Mouse (Mus musculus): ENCODE measurements at regions not wholly inside any gene's neighbourhood (a gene's known extent, or its start where the extent isn't known, plus 50 kb on each side); places are given as distances from the start of the nearest gene placed in this dataset.

DNA sequence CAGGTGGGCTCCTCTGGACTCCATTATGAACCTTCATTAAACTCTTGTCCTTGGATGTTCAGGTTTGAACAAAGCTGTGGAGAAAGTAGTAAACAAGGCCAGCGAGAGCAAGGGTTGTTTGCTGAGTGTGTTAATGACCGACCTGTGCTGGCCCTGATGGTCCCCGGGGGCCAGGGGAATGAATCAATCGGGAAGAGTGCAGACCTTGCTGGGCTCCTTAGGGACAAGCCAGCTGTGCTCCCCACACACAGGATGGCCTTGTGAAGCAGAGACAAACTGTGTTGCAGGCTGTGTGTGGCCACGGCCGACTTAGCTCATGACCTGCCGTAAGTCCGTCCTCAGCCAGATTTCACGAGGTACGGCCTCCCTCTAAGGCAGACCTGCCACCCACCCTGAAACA lies 212.1 kb downstream of the Cyp26b1 start:
- no peak overlapping the region for H3K9ac ChIP-seq (ENCODE audit: control insufficient read depth, low read depth, low read length, poor library complexity, severe bottlenecking)
- H3K4me3 ChIP-seq (ENCODE audit: control insufficient read depth in 1 of 2, insufficient read depth in 1 of 2, low read depth in 2 of 2, low read length in 2 of 2), result no peak overlapping the region
- DNase-seq (ENCODE audit: low read depth, low spot score), result no peak
- no peaks in the 10 kb centered on the region for H3K4me1 ChIP-seq (ENCODE audit: control insufficient read depth in 1 of 2, insufficient read depth in 2 of 2, low read length in 2 of 2)
- TF ChIP-seq CTCF (IDR thresholded peaks at IDR 0.05 in 2 of 3, conservative IDR thresholded peaks at IDR 0.05 in 1 of 3; ENCODE audit: control insufficient read depth in 1 of 3, insufficient read depth in 1 of 3, low read depth in 2 of 3, low read length in 3 of 3, poor library complexity in 1 of 3, severe bottlenecking in 1 of 3) (no peak), MAFK (IDR thresholded peaks at IDR 0.05; ENCODE audit: borderline replicate concordance, low read depth, low read length) (no peak), USF1 (IDR thresholded peaks at IDR 0.05; ENCODE audit: low read depth, low read length) (no peak), POLR2A (IDR thresholded peaks at IDR 0.05; ENCODE audit: control insufficient read depth in 1 of 2, insufficient read depth in 1 of 2, low read depth in 1 of 2, low read length in 2 of 2, poor library complexity in 1 of 2) (no peak), TBP (IDR thresholded peaks at IDR 0.05; ENCODE audit: low read depth, low read length) (no peak), NRF1 (IDR thresholded peaks at IDR 0.05; ENCODE audit: insufficient read depth, low read depth, low read length, poor library complexity, severe bottlenecking) (no peak), MXI1 (IDR thresholded peaks at IDR 0.05; ENCODE audit: low read depth, low read length) (no peak), CHD2 (IDR thresholded peaks at IDR 0.05; ENCODE audit: low read length) (no peak), RAD21 (IDR thresholded peaks at IDR 0.05; ENCODE audit: low read depth, low read length) (no peak), MAX (IDR thresholded peaks at IDR 0.05; ENCODE audit: low read length) (no peak)
- H3K9me3 ChIP-seq (replicated peaks; ENCODE audit: insufficient read depth, low read length), result no peaks in the 10 kb centered on the region
- no peaks in the 10 kb centered on the region for H3K27me3 ChIP-seq (ENCODE audit: control insufficient read depth in 1 of 2, insufficient read depth in 2 of 2, low read length in 2 of 2)
- no peak overlapping the region for H3K27ac ChIP-seq (ENCODE audit: control insufficient read depth, low read depth, low read length)
- H3K79me2 ChIP-seq (ENCODE audit: control insufficient read depth, insufficient read depth, low read length, poor library complexity), result no peaks in the 10 kb centered on the region
- no peaks in the 10 kb centered on the region for H3K36me3 ChIP-seq (ENCODE audit: control insufficient read depth in 1 of 2, insufficient read depth in 2 of 2, low read length in 2 of 2)

DNA sequence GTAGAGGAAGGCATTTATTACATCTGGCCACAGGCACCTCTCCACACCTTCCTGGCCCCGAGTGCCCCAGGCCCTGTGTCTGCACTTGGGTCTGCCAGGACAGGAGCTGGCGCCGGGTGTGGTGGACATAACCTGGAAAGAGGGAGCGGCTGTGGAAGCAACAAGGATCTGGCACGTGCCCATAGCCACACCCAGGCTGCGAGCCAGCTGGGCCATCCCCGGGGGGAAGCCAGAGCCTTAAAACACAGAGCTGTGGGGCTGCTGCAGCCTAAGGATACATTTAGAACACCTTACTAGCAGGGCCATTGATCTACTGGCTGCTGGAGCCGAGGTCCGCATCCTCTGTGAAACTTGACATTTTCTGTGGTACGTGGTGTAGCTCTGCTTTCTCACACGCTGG lies 217.0 kb downstream of the Cyp26b1 start:
- DNase-seq (ENCODE audit: low read depth, low spot score), result no peak
- Histone ChIP-seq H3K4me1 (ENCODE audit: control insufficient read depth in 1 of 2, insufficient read depth in 2 of 2, low read length in 2 of 2) (no peaks in the 10 kb centered on the region), H3K4me3 (ENCODE audit: control insufficient read depth in 1 of 2, insufficient read depth in 1 of 2, low read depth in 2 of 2, low read length in 2 of 2) (no peak overlapping the region), H3K9me3 (replicated peaks; ENCODE audit: insufficient read depth, low read length) (no peaks in the 10 kb centered on the region), H3K27me3 (ENCODE audit: control insufficient read depth in 1 of 2, insufficient read depth in 2 of 2, low read length in 2 of 2) (no peaks in the 10 kb centered on the region), H3K36me3 (ENCODE audit: control insufficient read depth in 1 of 2, insufficient read depth in 2 of 2, low read length in 2 of 2) (no peaks in the 10 kb centered on the region), H3K79me2 (ENCODE audit: control insufficient read depth, insufficient read depth, low read length, poor library complexity) (no peaks in the 10 kb centered on the region), H3K27ac (ENCODE audit: control insufficient read depth, low read depth, low read length) (no peak overlapping the region), H3K9ac (ENCODE audit: control insufficient read depth, low read depth, low read length, poor library complexity, severe bottlenecking) (no peak overlapping the region)
- TF ChIP-seq NRF1 (IDR thresholded peaks at IDR 0.05; ENCODE audit: insufficient read depth, low read depth, low read length, poor library complexity, severe bottlenecking) (no peak), MXI1 (IDR thresholded peaks at IDR 0.05; ENCODE audit: low read depth, low read length) (no peak)

DNA sequence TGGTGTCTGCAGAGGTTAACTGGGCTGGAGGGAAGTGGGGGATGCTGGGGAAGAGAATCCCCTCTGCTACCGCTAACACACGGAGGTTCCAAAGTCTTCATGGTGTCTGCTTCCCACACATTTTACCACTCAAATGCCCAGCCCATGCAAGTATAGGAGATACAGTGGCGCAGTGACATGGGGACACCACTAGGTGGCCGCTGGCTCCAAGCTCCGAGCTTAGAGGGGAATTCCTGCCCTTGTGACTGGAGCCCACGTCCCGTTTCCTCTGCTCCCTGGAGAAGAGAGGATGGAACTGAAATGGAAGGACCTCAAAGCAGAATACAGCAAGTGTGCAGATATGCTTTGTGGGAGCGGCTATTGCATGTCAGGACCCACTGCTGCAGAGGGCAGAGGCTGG lies 218.2 kb downstream of the Cyp26b1 start:
- DNase-seq (ENCODE audit: low read depth, low spot score), result peak; percentile 38
- TF ChIP-seq ZMIZ1 (IDR thresholded peaks at IDR 0.05; ENCODE audit: low read depth, low read length) (no peak), ETS1 (IDR thresholded peaks at IDR 0.05; ENCODE audit: low read depth, low read length) (no peak), MYB (IDR thresholded peaks at IDR 0.05; ENCODE audit: low read depth, low read length) (no peak), CTCF (IDR thresholded peaks at IDR 0.05 in 2 of 3, conservative IDR thresholded peaks at IDR 0.05 in 1 of 3; ENCODE audit: control insufficient read depth in 1 of 3, insufficient read depth in 1 of 3, low read depth in 2 of 3, low read length in 3 of 3, poor library complexity in 1 of 3, severe bottlenecking in 1 of 3) (peak; percentile 69 to 80 (median 76)), ZKSCAN1 (IDR thresholded peaks at IDR 0.05; ENCODE audit: low read depth, low read length) (no peak), RAD21 (IDR thresholded peaks at IDR 0.05; ENCODE audit: low read depth, low read length) (peak; percentile 54), NRF1 (IDR thresholded peaks at IDR 0.05; ENCODE audit: insufficient read depth, low read depth, low read length, poor library complexity, severe bottlenecking) (no peak), TCF12 (IDR thresholded peaks at IDR 0.05; ENCODE audit: low read depth, low read length) (no peak), SMC3 (IDR thresholded peaks at IDR 0.05; ENCODE audit: low read depth, low read length) (peak; percentile 70), KAT2A (conservative IDR thresholded peaks at IDR 0.05; ENCODE audit: low read depth, low read length) (no peak), ELF1 (IDR thresholded peaks at IDR 0.05; ENCODE audit: low read depth, low read length) (no peak), USF1 (IDR thresholded peaks at IDR 0.05; ENCODE audit: low read depth, low read length) (no peak), MXI1 (IDR thresholded peaks at IDR 0.05; ENCODE audit: low read depth, low read length) (no peak), POLR2A (IDR thresholded peaks at IDR 0.05; ENCODE audit: control insufficient read depth in 1 of 2, insufficient read depth in 1 of 2, low read depth in 1 of 2, low read length in 2 of 2, poor library complexity in 1 of 2) (no peak), NELFE (IDR thresholded peaks at IDR 0.05; ENCODE audit: low read depth, low read length) (no peak), POLR2AphosphoS5 (IDR thresholded peaks at IDR 0.05; ENCODE audit: borderline replicate concordance, low read depth, low read length) (no peak)
- no peaks in the 10 kb centered on the region for H3K9me3 ChIP-seq (replicated peaks; ENCODE audit: insufficient read depth, low read length)
- H3K27ac ChIP-seq (ENCODE audit: control insufficient read depth, low read depth, low read length), result no peak overlapping the region
- H3K79me2 ChIP-seq (ENCODE audit: control insufficient read depth, insufficient read depth, low read length, poor library complexity), result no peaks in the 10 kb centered on the region
- H3K4me3 ChIP-seq (ENCODE audit: control insufficient read depth in 1 of 2, insufficient read depth in 1 of 2, low read depth in 2 of 2, low read length in 2 of 2), result no peak overlapping the region
- H3K4me1 ChIP-seq (ENCODE audit: control insufficient read depth in 1 of 2, insufficient read depth in 2 of 2, low read length in 2 of 2), result no peaks in the 10 kb centered on the region
- no peak overlapping the region for H3K9ac ChIP-seq (ENCODE audit: control insufficient read depth, low read depth, low read length, poor library complexity, severe bottlenecking)
- H3K27me3 ChIP-seq (ENCODE audit: control insufficient read depth in 1 of 2, insufficient read depth in 2 of 2, low read length in 2 of 2), result no peaks in the 10 kb centered on the region
- no peaks in the 10 kb centered on the region for H3K36me3 ChIP-seq (ENCODE audit: control insufficient read depth in 1 of 2, insufficient read depth in 2 of 2, low read length in 2 of 2)
